Mouse (Mus musculus) embryonic facial prominence, embryonic 12.5 days (tissue): ENCODE results near the gene Thumpd3. TPM values are rescaled to one million over a fixed set of nuclear protein-coding genes. Genes with fewer than 3 reads are reported as not detected.

Experiments
- ATAC-seq: fragments of 200-750 bp; cut with Nextera tagmentation; 2 replicates; pipeline ENCODE4 v1.8.0; 2017; ENCODE audit not compliant: insufficient number of reproducible peaks, insufficient read depth, low FRiP score, low TSS enrichment
- H3K27ac ChIP-seq: fragments of 300-500 bp; sonication (generic); 2 replicates; pipeline ENCODE4 v1.5.1; 2016; ENCODE audit warnings: mild to moderate bottlenecking
- H3K27me3 ChIP-seq: fragments of 300-500 bp; sonication (generic); 2 replicates; pipeline ENCODE4 v1.6.1; 2016; ENCODE audit warnings: mild to moderate bottlenecking, moderate library complexity
- H3K36me3 ChIP-seq: fragments of 300-500 bp; sonication (generic); 2 replicates; pipeline ENCODE4 v1.6.1; 2016; ENCODE audit warnings: mild to moderate bottlenecking
- H3K4me1 ChIP-seq: fragments of 300-500 bp; sonication (generic); 2 replicates; pipeline ENCODE4 v1.6.1; 2016
- H3K4me2 ChIP-seq: fragments of 300-500 bp; sonication (generic); replicated peaks from 2 replicates; pipeline ENCODE4 v1.6.1; 2016; ENCODE audit warnings: mild to moderate bottlenecking, moderate library complexity
- H3K4me3 ChIP-seq: fragments of 300-500 bp; sonication (generic); 2 replicates; pipeline ENCODE4 v1.5.1; 2016; ENCODE audit warnings: mild to moderate bottlenecking
- H3K9ac ChIP-seq: fragments of 300-500 bp; sonication (generic); 2 replicates; pipeline ENCODE4 v1.6.1; 2016; ENCODE audit warnings: mild to moderate bottlenecking, moderate library complexity
- H3K9me3 ChIP-seq: fragments of 300-500 bp; sonication (generic); 2 replicates; pipeline ENCODE4 v1.6.1; 2016; ENCODE audit warnings: mild to moderate bottlenecking, moderate library complexity
- WGBS: fragments of 180-500 bp; shearing (Covaris S2); methylation state at CpG from one replicate; pipeline ENCODE4 v1.1.7; 2016; 5-methylcytosine and 5-hydroxymethylcytosine counted together
- polyA plus RNA-seq: library from polyadenylated mRNA; unstranded; fragments of >200 nt; fragmentation: Nextera tagmentation; extraction: Ambion mirVana; gene quantifications from 2 replicates; pipeline ENCODE4 v1.2.1, GENCODE M21; 2016

Gene Thumpd3
- polyA plus RNA-seq, 1 experiment from 2014 or later = 50.8 TPM

DNA sequence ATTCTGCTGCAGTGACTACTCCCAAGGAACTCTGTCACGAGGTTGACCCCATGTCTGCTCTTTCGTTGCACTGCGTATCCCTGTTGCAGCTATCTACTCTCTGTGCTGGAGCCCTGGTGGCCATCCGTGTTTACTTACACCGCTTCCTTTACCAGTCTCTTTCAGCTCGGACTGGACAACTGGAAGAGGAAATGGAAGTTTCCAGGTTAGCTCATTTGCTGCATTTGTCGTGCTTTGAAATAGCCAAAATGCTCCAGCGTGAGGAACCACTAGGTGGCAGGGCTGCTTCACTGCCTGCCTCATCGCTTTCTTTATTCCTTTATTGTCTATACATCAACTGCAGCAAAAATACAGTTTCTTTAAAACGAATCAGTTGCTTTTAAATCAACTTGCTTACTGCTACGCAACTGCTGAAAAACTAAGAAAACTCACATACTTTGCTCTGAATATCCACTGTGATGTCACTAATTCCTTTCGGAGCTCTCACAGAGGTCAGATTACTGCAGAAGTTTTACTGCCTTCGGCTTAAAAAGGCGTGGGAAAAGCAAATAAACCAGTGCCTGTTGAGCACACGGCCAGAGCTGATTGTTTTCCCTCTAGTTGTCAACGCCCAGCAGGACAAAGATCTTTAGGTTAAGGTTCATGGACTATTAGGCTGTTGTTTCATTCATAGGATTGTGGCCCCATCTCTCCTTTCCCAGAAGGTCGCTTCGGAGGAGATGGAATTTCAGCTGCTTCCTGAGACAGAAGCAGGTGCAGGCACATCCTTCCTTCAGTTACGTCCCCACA lies 7.9 kb upstream of the Thumpd3 start:
- H3K27ac ChIP-seq = no peak overlapping the region
- WGBS = 11% methylated on average over 19 of the region's 19 CpGs
- no peak for ATAC-seq

DNA sequence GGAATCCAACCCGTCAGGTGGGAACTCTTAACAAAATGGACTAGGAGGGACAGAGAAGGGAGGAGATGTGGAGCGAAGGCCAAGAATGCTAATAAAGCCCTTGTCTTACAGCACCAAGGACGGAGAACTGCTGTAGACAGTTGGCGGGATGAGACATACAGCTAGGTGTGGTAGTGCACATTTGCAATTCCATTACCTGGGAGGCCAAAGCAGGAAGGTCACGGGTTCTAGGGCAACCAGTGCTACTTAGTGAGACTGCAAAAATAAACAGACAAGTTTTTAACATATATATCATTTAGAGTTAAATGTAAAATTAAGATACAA lies 7.3 kb upstream of the Thumpd3 start:
- no peak overlapping the region for H3K4me3 ChIP-seq
- H3K27ac ChIP-seq = no peak overlapping the region
- 51% methylated on average over 5 of the region's 5 CpGs for WGBS
- no peak overlapping the region for H3K9ac ChIP-seq
- H3K9me3 ChIP-seq = no peaks in the 10 kb centered on the region
- peak overlapping the region; percentile 40 for H3K4me2 ChIP-seq
- H3K27me3 ChIP-seq = no peaks in the 10 kb centered on the region
- no peak for ATAC-seq
- no peaks in the 10 kb centered on the region for H3K36me3 ChIP-seq
- peaks cover 6% of the 10 kb centered on the region; the same call in 1 of the 2 replicates for H3K4me1 ChIP-seq

More for the DNA sequence above, 7.9 kb upstream of the Thumpd3 start:
- H3K27me3 ChIP-seq = no peaks in the 10 kb centered on the region
- no peak overlapping the region; the same call in 1 of the 2 replicates for H3K4me3 ChIP-seq
- no peaks in the 10 kb centered on the region for H3K9me3 ChIP-seq
- H3K36me3 ChIP-seq = no peaks in the 10 kb centered on the region
- H3K4me2 ChIP-seq = peak overlapping the region; percentile 40
- no peak overlapping the region for H3K9ac ChIP-seq
- H3K4me1 ChIP-seq = peaks cover 6% of the 10 kb centered on the region; the same call in 1 of the 2 replicates

DNA sequence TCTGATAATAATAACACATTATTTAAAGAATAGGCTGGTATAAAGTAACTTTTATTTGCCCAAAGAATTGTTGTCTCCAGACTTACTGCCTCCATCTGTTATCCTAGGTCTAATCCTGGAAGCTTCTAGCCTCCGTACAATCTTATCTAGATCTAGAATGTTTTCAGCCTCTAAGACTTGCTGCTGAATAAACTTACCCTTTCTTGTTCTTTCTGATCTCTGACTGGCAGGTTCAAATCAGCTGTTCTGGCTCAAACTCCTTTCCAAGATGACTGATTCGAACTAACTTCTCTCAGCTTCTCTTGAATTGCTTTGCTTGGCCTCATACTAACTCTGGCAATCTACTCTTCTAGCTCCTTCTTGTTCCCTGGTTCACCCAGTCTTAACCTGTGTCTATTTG lies 5.7 kb upstream of the Thumpd3 start:
- Histone ChIP-seq H3K4me1 (peaks cover 11% of the 10 kb centered on the region), H3K4me3 (no peak overlapping the region), H3K9me3 (no peaks in the 10 kb centered on the region), H3K27me3 (no peaks in the 10 kb centered on the region), H3K4me2 (no peak overlapping the region), H3K27ac (no peak overlapping the region), H3K9ac (no peak overlapping the region), H3K36me3 (no peaks in the 10 kb centered on the region)
- ATAC-seq = no peak
- WGBS = 75% methylated on average over 2 of the region's 2 CpGs

DNA sequence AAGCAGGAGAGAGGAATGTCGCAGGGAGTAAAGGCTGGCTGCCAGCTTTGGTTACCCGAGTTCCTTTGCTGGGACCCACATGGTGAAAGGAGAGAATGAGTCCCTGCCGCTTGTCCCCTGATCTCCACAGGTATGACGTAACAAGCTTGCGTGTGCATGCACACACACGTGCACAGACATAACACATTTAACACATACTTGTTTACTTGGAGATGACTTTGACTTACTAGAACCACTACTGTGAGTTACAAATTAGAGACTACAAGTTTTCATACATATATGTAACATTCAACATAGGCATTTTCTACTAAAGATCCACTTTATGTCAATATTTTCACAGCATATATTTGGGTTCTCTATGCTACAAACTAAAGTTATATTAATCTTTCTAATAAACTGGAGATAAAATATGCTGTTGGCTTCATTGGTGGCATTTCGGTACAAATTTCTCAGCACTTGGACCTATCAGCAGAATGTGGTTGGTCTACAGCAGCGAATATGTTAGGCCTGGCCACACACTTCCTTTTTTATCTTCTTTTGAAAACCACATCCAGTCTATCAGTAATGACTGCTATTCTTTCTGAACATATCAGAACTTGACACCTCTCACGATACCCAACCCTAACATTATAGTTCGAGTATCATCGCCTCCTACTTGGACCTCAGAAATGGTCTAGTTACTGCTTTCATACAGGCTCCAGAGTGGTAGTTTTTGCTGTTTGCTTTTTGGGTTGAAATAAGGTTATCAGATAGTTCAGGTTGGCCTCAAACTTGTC lies 4.6 kb upstream of the Thumpd3 start:
- Histone ChIP-seq H3K9ac (no peak overlapping the region), H3K4me3 (no peak overlapping the region), H3K27ac (no peak overlapping the region), H3K27me3 (no peaks in the 10 kb centered on the region), H3K4me1 (peaks cover 12% of the 10 kb centered on the region), H3K36me3 (no peaks in the 10 kb centered on the region), H3K9me3 (no peaks in the 10 kb centered on the region), H3K4me2 (no peak overlapping the region)
- WGBS = 82% methylated on average over 11 of the region's 11 CpGs
- no peak for ATAC-seq

DNA sequence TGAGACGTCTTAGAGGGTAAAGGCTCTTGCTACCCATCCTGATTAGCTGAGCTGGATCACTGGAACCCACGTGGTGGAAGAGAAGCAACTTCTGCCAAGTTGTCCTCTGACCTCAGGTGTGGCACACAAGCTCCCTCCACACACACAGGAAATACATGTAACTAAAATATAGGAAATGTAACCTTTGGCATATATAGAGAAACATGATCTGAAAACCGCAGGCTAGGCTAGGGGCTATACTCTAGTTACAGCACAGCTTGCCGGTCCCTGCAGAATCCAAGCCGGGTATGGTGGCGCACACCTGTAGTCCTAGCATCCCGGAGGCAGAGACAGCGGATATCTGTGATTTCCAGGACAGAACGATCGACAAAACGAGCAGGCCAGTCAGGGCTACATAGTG lies 450 bp upstream of the Thumpd3 start:
- Histone ChIP-seq H3K27me3 (no peaks in the 10 kb centered on the region), H3K4me3 (peak overlapping the region; percentile 89), H3K27ac (peak overlapping the region; percentile 88), H3K9ac (peak overlapping the region; percentile 73), H3K4me1 (peaks cover 14% of the 10 kb centered on the region), H3K9me3 (no peaks in the 10 kb centered on the region), H3K4me2 (peak overlapping the region; percentile 87), H3K36me3 (peaks cover 7% of the 10 kb centered on the region)
- ATAC-seq = peak; percentile 37; the same call in 1 of the 2 replicates
- under 1% methylated on average over 11 of the region's 11 CpGs for WGBS

DNA sequence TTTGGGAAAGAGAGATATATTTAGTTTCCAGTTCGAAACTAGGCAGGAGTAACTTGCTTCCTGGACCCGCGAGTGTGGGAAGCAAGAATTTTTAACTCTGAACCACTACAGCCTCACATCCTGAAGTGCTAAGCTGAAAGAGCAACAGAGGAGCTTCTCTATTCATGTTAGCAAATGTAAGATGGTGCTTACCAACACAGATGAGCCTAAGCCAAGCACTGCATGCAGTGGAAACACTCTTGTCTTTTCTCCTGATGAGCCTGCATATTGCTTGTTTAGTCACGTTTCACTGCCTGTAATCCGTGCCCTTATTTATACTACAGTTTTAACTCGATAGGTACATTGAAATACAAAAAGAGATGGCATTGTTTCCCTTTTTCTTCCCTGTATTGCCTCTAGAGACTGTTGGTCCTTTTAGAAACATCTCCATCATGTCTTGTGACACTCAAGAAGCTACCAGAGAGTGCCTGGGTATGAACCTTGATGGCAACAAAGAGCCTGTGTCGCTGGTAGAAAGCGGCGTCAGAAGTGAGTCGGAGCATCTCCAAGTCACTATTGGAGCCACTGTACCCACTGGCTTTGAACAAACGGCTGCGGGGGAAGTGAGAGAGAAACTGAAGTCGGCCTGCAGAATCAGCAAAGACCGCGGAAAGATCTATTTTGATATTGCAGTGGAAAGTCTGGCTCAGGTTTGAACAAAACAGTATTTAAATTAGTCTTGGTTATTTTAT lies 1.2 kb downstream of the Thumpd3 start:
- WGBS = 56% methylated on average over 15 of the region's 15 CpGs
- no peak for ATAC-seq

DNA sequence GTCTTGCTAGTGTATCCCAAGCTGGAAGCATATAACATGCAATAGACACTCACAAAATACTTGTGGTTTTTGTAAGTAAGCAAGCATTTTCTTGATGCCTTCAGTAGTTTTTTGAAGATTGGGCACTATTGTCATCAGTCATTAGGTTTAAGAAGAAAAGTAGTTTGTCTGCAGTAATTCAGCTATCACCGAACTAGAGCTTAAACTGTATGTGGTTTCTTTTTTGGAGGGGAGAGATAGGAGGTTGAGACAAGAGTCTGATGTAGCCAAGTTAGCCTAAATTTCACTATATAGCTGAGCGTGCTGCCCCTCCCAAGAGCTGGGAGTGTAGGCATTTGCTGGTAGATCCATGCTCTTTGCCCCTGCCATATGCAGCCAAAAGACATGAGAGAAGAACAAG lies 2.3 kb downstream of the Thumpd3 start:
- no peak overlapping the region for H3K4me2 ChIP-seq
- no peak overlapping the region for H3K9ac ChIP-seq
- no peak overlapping the region for H3K27ac ChIP-seq
- no peak for ATAC-seq
- peaks cover 14% of the 10 kb centered on the region for H3K4me1 ChIP-seq
- H3K27me3 ChIP-seq = no peaks in the 10 kb centered on the region
- H3K4me3 ChIP-seq = no peak overlapping the region
- H3K9me3 ChIP-seq = no peaks in the 10 kb centered on the region
- 95% methylated on average over 2 of the region's 2 CpGs for WGBS
- peaks cover 18% of the 10 kb centered on the region for H3K36me3 ChIP-seq

More for the DNA sequence above, 1.2 kb downstream of the Thumpd3 start:
- peak overlapping the region; percentile 87 for H3K4me2 ChIP-seq
- H3K4me1 ChIP-seq = peaks cover 14% of the 10 kb centered on the region
- no peaks in the 10 kb centered on the region for H3K9me3 ChIP-seq
- peaks cover 15% of the 10 kb centered on the region for H3K36me3 ChIP-seq
- peak overlapping the region; percentile 89 for H3K4me3 ChIP-seq
- H3K27me3 ChIP-seq = no peaks in the 10 kb centered on the region
- no peak overlapping the region for H3K27ac ChIP-seq
- peak overlapping the region; percentile 73 for H3K9ac ChIP-seq

DNA sequence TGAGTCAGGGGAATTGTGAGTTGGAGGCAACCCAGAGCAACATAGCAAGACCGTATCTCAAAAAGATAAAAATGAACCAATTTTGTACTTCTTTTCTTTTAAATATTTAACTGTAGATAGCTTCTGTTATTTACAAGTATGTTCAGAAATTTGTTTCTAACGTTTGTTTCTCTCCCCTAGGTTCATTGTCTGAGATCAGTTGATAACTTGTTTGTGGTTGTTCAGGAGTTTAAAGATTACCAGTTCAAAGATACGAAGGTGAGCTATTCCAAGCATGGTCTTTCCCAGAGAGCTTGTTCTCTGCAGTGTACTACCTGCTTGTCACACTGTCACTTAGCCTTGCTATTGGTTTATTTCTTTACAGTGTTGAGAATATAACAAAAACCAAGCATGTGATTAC lies 3.1 kb downstream of the Thumpd3 start:
- H3K4me3 ChIP-seq = no peak overlapping the region
- peaks cover 21% of the 10 kb centered on the region for H3K36me3 ChIP-seq
- no peaks in the 10 kb centered on the region for H3K27me3 ChIP-seq
- H3K4me2 ChIP-seq = no peak overlapping the region
- peaks cover 14% of the 10 kb centered on the region for H3K4me1 ChIP-seq
- ATAC-seq = no peak
- no peak overlapping the region for H3K27ac ChIP-seq
- no peak overlapping the region for H3K9ac ChIP-seq
- WGBS = 86% methylated on average over 3 of the region's 3 CpGs
- no peaks in the 10 kb centered on the region for H3K9me3 ChIP-seq

DNA sequence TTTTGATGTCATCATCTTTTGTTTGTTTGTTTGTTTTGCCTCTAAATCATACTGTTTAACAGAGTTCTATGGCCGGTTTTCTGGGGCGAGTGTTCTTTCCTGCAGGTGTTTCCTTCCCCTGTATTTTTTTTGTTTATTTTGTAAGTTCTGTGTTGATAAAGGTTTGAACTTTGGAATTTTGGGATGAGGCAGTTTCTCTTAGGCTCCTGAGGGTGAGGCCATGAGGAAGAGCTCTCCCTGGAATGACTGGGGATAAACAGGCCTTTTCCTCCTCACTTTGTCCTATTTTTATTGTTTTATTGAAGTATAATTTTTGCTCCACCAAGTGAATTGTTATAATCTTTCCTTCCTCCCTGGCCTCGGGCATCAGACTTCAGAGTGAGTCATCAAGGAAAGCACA lies 6.9 kb downstream of the Thumpd3 start:
- Histone ChIP-seq H3K4me2 (no peak overlapping the region), H3K4me1 (no peaks in the 10 kb centered on the region), H3K4me3 (no peak overlapping the region), H3K36me3 (peaks cover 48% of the 10 kb centered on the region), H3K9ac (no peak overlapping the region), H3K9me3 (no peaks in the 10 kb centered on the region), H3K27me3 (no peaks in the 10 kb centered on the region), H3K27ac (no peak overlapping the region)
- no peak for ATAC-seq
- whole genome bisulfite sequencing = 90% methylated on average over 3 of the region's 3 CpGs

DNA sequence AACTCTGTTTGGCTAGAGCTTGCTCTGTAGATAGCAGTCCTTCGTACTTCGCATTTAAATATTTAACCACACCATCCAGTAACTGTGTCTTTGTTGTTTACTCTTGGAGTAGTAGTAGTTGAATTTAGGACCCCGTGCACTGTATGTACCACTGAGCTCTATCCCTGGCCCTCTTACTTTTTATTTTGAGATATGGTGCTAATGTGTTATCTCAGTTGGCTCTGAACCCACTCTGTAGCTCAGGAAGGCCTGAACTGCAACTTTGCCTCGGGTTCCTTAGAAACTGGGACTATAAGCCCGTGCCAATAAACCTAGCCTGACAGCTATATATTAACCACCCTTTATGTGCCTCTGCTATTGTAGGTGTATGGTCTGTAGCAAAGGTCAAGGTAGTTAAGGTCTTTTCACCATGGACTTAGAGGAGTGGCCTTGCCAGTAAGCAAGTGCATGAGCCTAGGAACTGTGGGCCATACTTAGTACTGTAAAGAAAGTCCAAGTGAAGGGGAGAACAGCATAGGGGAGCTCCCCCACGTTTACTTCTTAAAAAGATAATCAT lies 8.6 kb downstream of the Thumpd3 start:
- no peak overlapping the region for H3K4me3 ChIP-seq
- no peaks in the 10 kb centered on the region for H3K27me3 ChIP-seq
- H3K9ac ChIP-seq = no peak overlapping the region
- H3K36me3 ChIP-seq = peaks cover 51% of the 10 kb centered on the region
- no peak for ATAC-seq
- 92% methylated on average over 6 of the region's 6 CpGs for whole genome bisulfite sequencing
- no peaks in the 10 kb centered on the region for H3K4me1 ChIP-seq
- H3K4me2 ChIP-seq = no peak overlapping the region
- no peak overlapping the region for H3K27ac ChIP-seq
- H3K9me3 ChIP-seq = no peaks in the 10 kb centered on the region

DNA sequence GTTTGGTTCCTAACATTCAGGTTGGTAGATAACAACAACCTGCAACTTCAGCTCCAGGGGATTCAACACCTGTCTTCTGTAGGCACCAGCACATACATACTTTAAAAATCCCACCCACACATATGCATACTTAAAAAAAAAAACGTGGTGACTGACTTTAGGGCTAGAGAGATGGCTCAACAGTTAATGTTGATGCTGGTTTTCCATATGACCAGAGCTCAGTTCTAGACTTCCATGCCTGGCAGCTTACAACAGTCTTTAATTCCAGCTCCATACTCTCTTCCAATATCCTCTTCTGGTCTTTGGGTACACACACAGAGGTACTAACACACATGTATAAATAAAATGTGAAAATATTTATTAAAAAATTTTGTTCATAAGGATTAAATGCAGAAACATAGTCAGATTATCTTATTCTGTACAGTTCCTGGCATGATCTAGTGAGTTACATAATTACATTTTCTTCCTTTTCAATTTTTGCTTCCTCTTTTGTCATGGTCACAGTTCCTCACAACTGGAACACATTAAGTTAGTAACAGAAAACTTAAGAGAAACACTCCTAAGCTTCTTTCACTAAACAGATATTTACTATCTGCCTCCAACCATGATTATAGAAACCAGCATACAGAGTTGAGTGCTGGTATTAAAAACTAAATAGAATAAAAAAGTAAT lies 15.0 kb downstream of the Thumpd3 start:
- 74% methylated on average over 1 of the region's 1 CpGs for WGBS
- Histone ChIP-seq H3K9me3 (no peaks in the 10 kb centered on the region), H3K36me3 (peaks cover 78% of the 10 kb centered on the region)

More for the DNA sequence above, 15.0 kb downstream of the Thumpd3 start:
- H3K9ac ChIP-seq = no peak overlapping the region
- ATAC-seq = no peak
- no peaks in the 10 kb centered on the region for H3K4me1 ChIP-seq
- no peaks in the 10 kb centered on the region for H3K27me3 ChIP-seq
- no peak overlapping the region for H3K4me2 ChIP-seq
- no peak overlapping the region for H3K4me3 ChIP-seq
- H3K27ac ChIP-seq = no peak overlapping the region
